Mouse (Mus musculus) layer of hippocampus, adult 18-20 months (tissue): Measurements from ENCODE around the gene Grin2d. TPM values are rescaled to one million over a fixed set of nuclear protein-coding genes. Genes with fewer than 3 reads are reported as not detected.

ENCODE experiments used
- DNase-seq, 2 experiments: peaks; one replicate each; pipeline ENCODE4 v3.0.0; 2022; ENCODE audit warnings: low spot score in 2 of 2
- total RNA-seq, 2 experiments: library from RNA; stranded (reverse); gene quantifications; 2 replicates each; pipeline ENCODE4 v1.2.3; 2021

Grin2d gene
- total RNA-seq, 2 experiments from 2014 or later, result 10.6 to 10.7 TPM

- no peak for DNase-seq
Observed at GRCm38 (mm10) chr7:45785388-45786135, 92.6 kb downstream of the Grin2d start.

- DNase-seq, result peak; percentile 93 to 97
Observed at GRCm38 (mm10) chr7:45784524-45785372, 93.4 kb downstream of the Grin2d start, which contains the start of gene Sult2b1. TSS of gene Sult2b1 (minus strand) at chr7:45784669.

- DNase-seq, result peak; percentile 76 to 85
Observed at GRCm38 (mm10) chr7:45783511-45784091, 94.6 kb downstream of the Grin2d start, which contains the start of gene Lmtk3. TSS of gene Lmtk3 (plus strand) at chr7:45783738.

- no peak for DNase-seq
Observed at GRCm38 (mm10) chr7:45782271-45782670, 95.9 kb downstream of the Grin2d start.

Other genes starting within 250 kb of the Grin2d start
- gene Mamstr, start 238.4 kb downstream of the Grin2d start, total RNA-seq, result 1 to 10 TPM; 1.1 to 2.3 TPM
- under 1 TPM in 1 of 2 experiments, not detected in 1; 0.12 TPM for gene Fut2, start 212.0 kb downstream of the Grin2d start, total RNA-seq
- gene Ntn5, start 194.4 kb downstream of the Grin2d start, total RNA-seq, result 10 to 100 TPM in 1 of 2 experiments, 1 to 10 TPM in 1; 6.8 to 13.4 TPM
- 1 to 10 TPM; 2.5 to 3.5 TPM for gene Sec1, start 184.0 kb downstream of the Grin2d start, total RNA-seq
- 100 to 1,000 TPM; 182 TPM for gene Car11, start 178.5 kb downstream of the Grin2d start, total RNA-seq
- gene Dbp, start 173.3 kb downstream of the Grin2d start, total RNA-seq, result 10 to 100 TPM; 47.6 to 50.2 TPM
- 100 to 1,000 TPM; 359 to 364 TPM for gene Rpl18, start 162.9 kb downstream of the Grin2d start, total RNA-seq
- gene Sphk2, start 160.4 kb downstream of the Grin2d start, total RNA-seq, result 10 to 100 TPM; 35.8 to 37.2 TPM
- under 1 TPM; 0.25 to 0.27 TPM for gene Fam83e, start 157.2 kb downstream of the Grin2d start, total RNA-seq
- not detected for gene Spaca4, start 152.6 kb downstream of the Grin2d start, total RNA-seq
- gene Lmtk3, start 94.6 kb downstream of the Grin2d start, total RNA-seq, result 100 to 1,000 TPM; 274 to 289 TPM
- gene Sult2b1, start 93.7 kb downstream of the Grin2d start, total RNA-seq, result 1 to 10 TPM; 8.1 to 8.9 TPM
- gene Cyth2, start 63.8 kb downstream of the Grin2d start, total RNA-seq, result 100 to 1,000 TPM; 135 to 155 TPM
- 1 to 10 TPM; 1.4 to 2.4 TPM for gene Kcnj14, start 53.6 kb downstream of the Grin2d start, total RNA-seq
- gene Grwd1, start 47.4 kb downstream of the Grin2d start, total RNA-seq, result 10 to 100 TPM; 20.6 to 22.5 TPM
- 10 to 100 TPM; 71.5 to 73.9 TPM for gene Kdelr1, start 5.6 kb downstream of the Grin2d start, total RNA-seq
- not detected for gene Syngr4, start 18.3 kb upstream of the Grin2d start, total RNA-seq
- gene Tmem143, start 18.6 kb upstream of the Grin2d start, total RNA-seq, result 10 to 100 TPM; 21.8 to 22.4 TPM
- gene Emp3, start 43.0 kb upstream of the Grin2d start, total RNA-seq, result 1 to 10 TPM; 2.1 to 2.3 TPM
- 1 to 10 TPM; 4.1 to 4.2 TPM for gene Ccdc114, start 45.7 kb upstream of the Grin2d start, total RNA-seq
- gene Abcc6, start 151.9 kb upstream of the Grin2d start, total RNA-seq, result 1 to 10 TPM; 1.2 to 1.7 TPM
- gene Nomo1, start 155.3 kb upstream of the Grin2d start, total RNA-seq, result 100 to 1,000 TPM in 1 of 2 experiments, 10 to 100 TPM in 1; 99.7 to 107 TPM
- 10 to 100 TPM; 33.8 to 38.5 TPM for gene Kcnj11, start 222.4 kb upstream of the Grin2d start, total RNA-seq